15 mouse cellular contexts compared by ENCODE assay signal in the genomic region with DNA sequence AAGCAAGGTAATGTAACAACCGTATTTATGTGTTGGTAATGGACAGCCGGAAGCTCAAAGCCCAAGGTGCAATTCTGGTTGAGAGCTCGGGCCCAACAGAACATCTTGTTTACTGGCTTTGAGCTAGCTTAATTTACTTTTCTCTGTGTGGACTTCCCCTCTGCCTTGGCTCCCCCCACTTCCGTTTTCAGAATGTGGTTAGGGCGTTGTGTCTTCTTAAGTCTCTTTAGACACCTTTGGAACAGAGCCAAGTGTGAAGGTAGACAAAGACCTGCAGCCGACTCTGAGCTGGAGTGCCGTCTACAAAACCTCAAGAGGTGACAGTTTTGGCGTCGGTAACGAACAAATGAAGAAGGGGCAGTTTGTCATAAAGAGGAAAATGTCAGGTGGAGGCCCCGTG. TPM values are rescaled to one million over a fixed set of nuclear protein-coding genes. Genes with fewer than 3 reads are reported as not detected.
A peak's percentile ranks its signal among the peaks of the same experiment; 100 is the strongest.
DNase-seq lines count a peak whose midpoint lies in the region; ATAC-seq and TF ChIP-seq lines count a peak whose summit lies in the region.
"Had no signal": no experiment of that assay in that cellular context is flagged by ENCODE, and none has a peak within 500 bp of the region (broad histone marks: within the 10 kb centered on the region; RNA-seq: fewer than 3 reads in every experiment).

No protein-coding gene starts in this region.

- no peaks in the 10 kb centered on the region for H3K9me3 ChIP-seq in kidney, embryonic 15.5 days (replicated peaks)
- no peaks in the 10 kb centered on the region for H3K9me3 ChIP-seq in midbrain, postnatal 0 days (ENCODE audit: low read length)
- no peaks in the 10 kb centered on the region for H3K9me3 ChIP-seq in midbrain, embryonic 16.5 days (replicated peaks; ENCODE audit: control insufficient read depth, low read length, poor library complexity, severe bottlenecking)
- H3K9me3 ChIP-seq: embryonic facial prominence, embryonic 15.5 days; limb, embryonic 12.5 days had no signal

- ATAC-seq in inflammation-experienced regulatory T-cells, adult 6 months: peak; percentile 80
- ATAC-seq in kidney, embryonic 15.5 days (replicated peaks; ENCODE audit: low FRiP score): no peak
- ATAC-seq in midbrain, postnatal 0 days (ENCODE audit: low FRiP score): no peak
- no peak for ATAC-seq in midbrain, embryonic 16.5 days

- H3K9ac ChIP-seq in kidney, embryonic 15.5 days: no peak overlapping the region
- no peak overlapping the region for H3K9ac ChIP-seq in midbrain, postnatal 0 days (replicated peaks; ENCODE audit: low read length, poor library complexity, severe bottlenecking)
- H3K9ac ChIP-seq in midbrain, embryonic 16.5 days (ENCODE audit: low read depth, low read length): no peak overlapping the region
- H3K9ac ChIP-seq: embryonic facial prominence, embryonic 15.5 days; limb, embryonic 12.5 days had no signal

- peak overlapping the region; percentile 90 for H3K27ac ChIP-seq in small intestine, adult 2 months (ENCODE audit: insufficient read depth, low read depth, low read length)
- H3K27ac ChIP-seq in kidney, embryonic 15.5 days: no peak overlapping the region
- H3K27ac ChIP-seq in midbrain, postnatal 0 days (ENCODE audit: low read depth, low read length): no peak overlapping the region
- H3K27ac ChIP-seq in midbrain, embryonic 16.5 days (ENCODE audit: low read length): no peak overlapping the region
- H3K27ac ChIP-seq: embryonic facial prominence, embryonic 15.5 days; limb, embryonic 12.5 days had no signal

- no peak for TF ChIP-seq POLR2A in small intestine, adult 2 months (IDR thresholded peaks at IDR 0.05; ENCODE audit: low read depth, low read length)

- H3K27me3 ChIP-seq in small intestine, adult 2 months (ENCODE audit: control insufficient read depth, insufficient read depth, low read length): no peaks in the 10 kb centered on the region
- no peaks in the 10 kb centered on the region for H3K27me3 ChIP-seq in kidney, embryonic 15.5 days
- H3K27me3 ChIP-seq in midbrain, postnatal 0 days (ENCODE audit: insufficient read depth, low read length): no peaks in the 10 kb centered on the region
- H3K27me3 ChIP-seq in midbrain, embryonic 16.5 days (ENCODE audit: control insufficient read depth, insufficient read depth, low read depth, low read length): no peaks in the 10 kb centered on the region
- H3K27me3 ChIP-seq: embryonic facial prominence, embryonic 15.5 days; limb, embryonic 12.5 days had no signal

- peak overlapping the region; percentile 29 for H3K4me3 ChIP-seq in small intestine, adult 2 months (ENCODE audit: low read depth, low read length)
- no peak overlapping the region for H3K4me3 ChIP-seq in kidney, embryonic 15.5 days (replicated peaks)
- no peak overlapping the region for H3K4me3 ChIP-seq in midbrain, postnatal 0 days (ENCODE audit: low read depth, low read length)
- H3K4me3 ChIP-seq in midbrain, embryonic 16.5 days (ENCODE audit: low read depth, low read length): no peak overlapping the region
- H3K4me3 ChIP-seq: embryonic facial prominence, embryonic 15.5 days; limb, embryonic 12.5 days had no signal

- H3K36me3 ChIP-seq in small intestine, adult 2 months (ENCODE audit: control insufficient read depth, insufficient read depth, low read length): peaks cover 31% of the 10 kb centered on the region
- H3K36me3 ChIP-seq in kidney, embryonic 15.5 days: peaks cover 65% of the 10 kb centered on the region
- no peaks in the 10 kb centered on the region; the same call in 1 of the 2 replicates for H3K36me3 ChIP-seq in midbrain, postnatal 0 days (ENCODE audit: insufficient read depth, low read length)
- H3K36me3 ChIP-seq in midbrain, embryonic 16.5 days (ENCODE audit: control insufficient read depth, insufficient read depth, low read length): no peaks in the 10 kb centered on the region

- peak; percentile 5 for DNase-seq in 416B (ENCODE audit: low read depth)
- DNase-seq in CD8-positive naive resting alpha-beta T cell, adult 2 months (ENCODE audit: low read depth in 2 of 2, low spot score in 2 of 2): peak; percentile 79 to 89
- no peak for DNase-seq in midbrain, postnatal 0 days (ENCODE audit: low spot score)
- DNase-seq in adrenal gland, adult 8-10 months: no peak
- DNase-seq: heart, postnatal 36 days; kidney, postnatal 25 days; retina, postnatal 1 day had no signal

- H3K4me2 ChIP-seq in kidney, embryonic 15.5 days: no peak overlapping the region
- H3K4me2 ChIP-seq in midbrain, postnatal 0 days (ENCODE audit: low read depth, low read length, poor library complexity, severe bottlenecking): no peak overlapping the region
- no peak overlapping the region for H3K4me2 ChIP-seq in midbrain, embryonic 16.5 days (ENCODE audit: low read length)
- H3K4me2 ChIP-seq: embryonic facial prominence, embryonic 15.5 days; limb, embryonic 12.5 days had no signal

- no peak for TF ChIP-seq CTCF in small intestine, adult 2 months (IDR thresholded peaks at IDR 0.05; ENCODE audit: extremely low read depth, insufficient read length, insufficient replicate concordance, low read depth, low read length)
- no peak for TF ChIP-seq CTCF in midbrain, postnatal 0 days (IDR thresholded peaks at IDR 0.05)

- 63% methylated on average over 11 of the region's 11 CpGs for WGBS in small intestine, adult 2 months
- WGBS in kidney, embryonic 15.5 days: 72% methylated on average over 11 of the region's 11 CpGs
- 71% methylated on average over 11 of the region's 11 CpGs for WGBS in midbrain, postnatal 0 days
- WGBS in midbrain, embryonic 16.5 days: 76% methylated on average over 11 of the region's 11 CpGs

- peaks cover 7% of the 10 kb centered on the region for H3K4me1 ChIP-seq in small intestine, adult 2 months (ENCODE audit: control insufficient read depth, insufficient read depth, insufficient read length, low read length)
- H3K4me1 ChIP-seq in kidney, embryonic 15.5 days: 0 out of 2 replicates have a peak, but pooled peaks cover 2% of the 10 kb centered on the region
- peaks cover 3% of the 10 kb centered on the region; the same call in 1 of the 2 replicates for H3K4me1 ChIP-seq in midbrain, postnatal 0 days (ENCODE audit: insufficient read depth, low read length)
- peaks cover 6% of the 10 kb centered on the region; the same call in 1 of the 2 replicates for H3K4me1 ChIP-seq in midbrain, embryonic 16.5 days (ENCODE audit: control insufficient read depth, insufficient read depth, low read length)

RNA-seq across cellular contexts. Expression of a gene that starts 17.4 kb away (rescaled TPM):
- polyA plus RNA-seq in inflammation-experienced regulatory T-cells, adult 6 months (2017; shearing (Covaris generic)): 100 to 1,000 TPM in 2 of 3 experiments, 10 to 100 TPM in 1; 94.8 to 135 (median 102) TPM
- polyA plus RNA-seq in small intestine, adult 2 months (2012; rRNA removed): 8.1 and 11.5 TPM in 2 replicates
- polyA plus RNA-seq in kidney, embryonic 15.5 days (2015; fragmentation: Nextera tagmentation; extraction: Ambion mirVana): 7.4 and 8.3 TPM in 2 replicates
- total RNA-seq in midbrain, postnatal 0 days (2014; rRNA removed): 4.4 and 5.3 TPM in 2 replicates
- 1.9 and 2.1 TPM in 2 replicates for polyA plus RNA-seq in midbrain, postnatal 0 days (2015; fragmentation: Nextera tagmentation; extraction: Ambion mirVana)
- polyA plus RNA-seq in midbrain, embryonic 16.5 days (2015; fragmentation: Nextera tagmentation; extraction: Ambion mirVana): 5.3 and 6.0 TPM in 2 replicates
- total RNA-seq in adrenal gland, adult 8-10 months (2022): 1 to 10 TPM; 4.4 to 9.9 (median 7.0) TPM

RNA-seq across cellular contexts. Expression of a gene that starts 23.5 kb away (rescaled TPM):
- polyA plus RNA-seq in inflammation-experienced regulatory T-cells, adult 6 months (2017; shearing (Covaris generic)): 1 to 10 TPM in 2 of 3 experiments, not detected in 1; 1.6 to 2.8 TPM
- not detected in 2 replicates for polyA plus RNA-seq in small intestine, adult 2 months (2012; rRNA removed)
- not detected in 2 replicates for polyA plus RNA-seq in kidney, embryonic 15.5 days (2015; fragmentation: Nextera tagmentation; extraction: Ambion mirVana)
- not detected in 2 replicates for total RNA-seq in midbrain, postnatal 0 days (2014; rRNA removed)
- polyA plus RNA-seq in midbrain, postnatal 0 days (2015; fragmentation: Nextera tagmentation; extraction: Ambion mirVana): not detected in 2 replicates
- polyA plus RNA-seq in midbrain, embryonic 16.5 days (2015; fragmentation: Nextera tagmentation; extraction: Ambion mirVana): not detected in 2 replicates
- total RNA-seq in adrenal gland, adult 8-10 months (2022): 1 to 10 TPM in 3 of 4 experiments, under 1 TPM in 1; 0.74 to 4.3 (median 2.8) TPM
- total RNA-seq: heart, postnatal 36 days had no signal
- polyA plus RNA-seq: brain, embryonic 14.5 days; limb, embryonic 12.5 days had no signal

RNA-seq across cellular contexts. Expression of a gene that starts 29.8 kb away (rescaled TPM):
- polyA plus RNA-seq in inflammation-experienced regulatory T-cells, adult 6 months (2017; shearing (Covaris generic)): 1 to 10 TPM in 1 of 3 experiments, under 1 TPM in 1, not detected in 1; 0.90 to 1.6 TPM
- not detected in 2 replicates for polyA plus RNA-seq in small intestine, adult 2 months (2012; rRNA removed)
- not detected in 2 replicates for polyA plus RNA-seq in kidney, embryonic 15.5 days (2015; fragmentation: Nextera tagmentation; extraction: Ambion mirVana)
- total RNA-seq in midbrain, postnatal 0 days (2014; rRNA removed): not detected in 2 replicates
- polyA plus RNA-seq in midbrain, postnatal 0 days (2015; fragmentation: Nextera tagmentation; extraction: Ambion mirVana): not detected in 2 replicates
- not detected in 2 replicates for polyA plus RNA-seq in midbrain, embryonic 16.5 days (2015; fragmentation: Nextera tagmentation; extraction: Ambion mirVana)
- 10 to 100 TPM in 1 of 4 experiments, 1 to 10 TPM in 3; 6.4 to 14.0 (median 8.7) TPM for total RNA-seq in adrenal gland, adult 8-10 months (2022)
- total RNA-seq: gastrocnemius, adult 18-20 months had no signal
- polyA plus RNA-seq: brain, embryonic 14.5 days; embryonic facial prominence, embryonic 15.5 days; limb, embryonic 12.5 days had no signal

RNA-seq across cellular contexts. Expression of a gene that starts 41.4 kb away (rescaled TPM):
- polyA plus RNA-seq in inflammation-experienced regulatory T-cells, adult 6 months (2017; shearing (Covaris generic)): not detected
- not detected in 2 replicates for polyA plus RNA-seq in small intestine, adult 2 months (2012; rRNA removed)
- 0.44 TPM in 1 of 2 replicates, not detected in the other for polyA plus RNA-seq in kidney, embryonic 15.5 days (2015; fragmentation: Nextera tagmentation; extraction: Ambion mirVana)
- not detected in 2 replicates for total RNA-seq in midbrain, postnatal 0 days (2014; rRNA removed)
- not detected in 2 replicates for polyA plus RNA-seq in midbrain, postnatal 0 days (2015; fragmentation: Nextera tagmentation; extraction: Ambion mirVana)
- polyA plus RNA-seq in midbrain, embryonic 16.5 days (2015; fragmentation: Nextera tagmentation; extraction: Ambion mirVana): not detected in 2 replicates
- 10 to 100 TPM; 18.5 to 49.4 (median 27.4) TPM for total RNA-seq in adrenal gland, adult 8-10 months (2022)
- polyA plus RNA-seq: brain, embryonic 14.5 days; limb, embryonic 12.5 days had no signal

Comparison
In these comparisons a context has a peak if more than half of its experiments do, and no peak if none do; other contexts are left out.
1. DNase-seq: peak in 416B (single experiment) and CD8-positive naive resting alpha-beta T cell, adult 2 months (2 of 2); none in midbrain, postnatal 0 days (single experiment) and adrenal gland, adult 8-10 months (single experiment).